Comparison of ENCODE assay signal across 16 mouse cellular contexts in genomic region chr11:23380055-23380454, GRCm38 (mm10).
"Had no signal": no experiment of that assay in that cellular context is flagged by ENCODE, and none has a peak within 500 bp of the region (broad histone marks: within the 10 kb centered on the region; RNA-seq: fewer than 3 reads in every experiment).

No protein-coding gene starts in this region.

- H3K9ac ChIP-seq: neural tube, embryonic 12.5 days; neural tube, embryonic 13.5 days; neural tube, embryonic 15.5 days; stomach, embryonic 15.5 days had no signal

- H3K4me2 ChIP-seq: neural tube, embryonic 12.5 days; neural tube, embryonic 13.5 days; neural tube, embryonic 15.5 days; stomach, embryonic 15.5 days had no signal

- H3K27ac ChIP-seq: neural tube, embryonic 12.5 days; neural tube, embryonic 13.5 days; neural tube, embryonic 15.5 days; stomach, embryonic 15.5 days; stomach, postnatal 0 days had no signal

- DNase-seq: right cerebral cortex, adult 18-20 months; right cerebral cortex, postnatal 14 days; right cerebral cortex, postnatal 25 days; right cerebral cortex, postnatal 4 days; spleen, adult 18-20 months; thymus, adult 18-20 months; thymus, adult 2 months; thymus, postnatal 14 days; thymus, postnatal 25 days; thymus, postnatal 36 days; thymus, postnatal 4 days had no signal

- H3K4me3 ChIP-seq: neural tube, embryonic 12.5 days; neural tube, embryonic 13.5 days; neural tube, embryonic 15.5 days; stomach, embryonic 15.5 days had no signal

- H3K4me1 ChIP-seq: neural tube, embryonic 12.5 days; neural tube, embryonic 13.5 days; neural tube, embryonic 15.5 days; stomach, embryonic 15.5 days had no signal

- H3K9me3 ChIP-seq: neural tube, embryonic 12.5 days; neural tube, embryonic 13.5 days; neural tube, embryonic 15.5 days; stomach, embryonic 15.5 days had no signal

- H3K27me3 ChIP-seq: neural tube, embryonic 12.5 days; neural tube, embryonic 13.5 days; neural tube, embryonic 15.5 days; stomach, embryonic 15.5 days had no signal
